Mouse (Mus musculus) embryonic fibroblast, embryonic 13.5 days (primary cell): Measurements from ENCODE around the gene Upk1a.

Experiments
- CTCF ChIP-seq: IDR thresholded peaks from 2 replicates; pipeline ENCODE4 v1.5.1; 2011; ENCODE audit warnings: mild to moderate bottlenecking, control low read depth, low read length, moderate library complexity, borderline replicate concordance; ENCODE audit not compliant: insufficient read depth
- POLR2A ChIP-seq: IDR thresholded peaks from 2 replicates; pipeline ENCODE4 v1.6.1; 2011; ENCODE audit warnings: low read depth, mild to moderate bottlenecking, control low read depth, low read length, moderate library complexity

GRCm38 (mm10) chr7:30558656-30559442 is 53.8 kb downstream of the Upk1a start:
- TF ChIP-seq CTCF (no peak), POLR2A (no peak; the same call in 1 of the 2 replicates)
